Mouse (Mus musculus): ENCODE measurements around the gene Flvcr2. TPM values are rescaled to one million over a fixed set of nuclear protein-coding genes. Genes with fewer than 3 reads are reported as not detected.

The Flvcr2 gene
- polyA plus RNA-seq, 1 experiment from 2014 or later = 3.3 TPM

GRCm38 (mm10) chr12:85728181-85728580 is 18.2 kb upstream of the Flvcr2 start:
- H3K9ac ChIP-seq (replicated peaks; ENCODE audit: low read depth, low read length) = no peak overlapping the region
- H3K9me3 ChIP-seq (ENCODE audit: control insufficient read depth, low read length) = no peaks in the 10 kb centered on the region
- H3K27me3 ChIP-seq (ENCODE audit: control insufficient read depth, insufficient read depth, low read length) = no peaks in the 10 kb centered on the region
- ATAC-seq (ENCODE audit: low read depth) = no peak
- no peak overlapping the region for H3K27ac ChIP-seq (ENCODE audit: low read depth, low read length)
- 80% methylated on average over 7 of the region's 7 CpGs for WGBS
- H3K4me2 ChIP-seq (ENCODE audit: low read depth, low read length) = no peak overlapping the region
- H3K36me3 ChIP-seq (ENCODE audit: control insufficient read depth, insufficient read depth, low read length) = no peaks in the 10 kb centered on the region
- no peak overlapping the region for H3K4me3 ChIP-seq (ENCODE audit: low read depth, low read length)
- no peaks in the 10 kb centered on the region for H3K4me1 ChIP-seq (ENCODE audit: control insufficient read depth, insufficient read depth, low read length)

- no peaks in the 10 kb centered on the region for H3K9me3 ChIP-seq (ENCODE audit: control insufficient read depth, low read length)
- no peak overlapping the region for H3K27ac ChIP-seq (ENCODE audit: low read depth, low read length)
- H3K27me3 ChIP-seq (ENCODE audit: control insufficient read depth, insufficient read depth, low read length) = no peaks in the 10 kb centered on the region
- WGBS = 39% methylated on average over 17 of the region's 17 CpGs
- H3K9ac ChIP-seq (replicated peaks; ENCODE audit: low read depth, low read length) = no peak overlapping the region
- H3K4me1 ChIP-seq (ENCODE audit: control insufficient read depth, insufficient read depth, low read length) = no peaks in the 10 kb centered on the region
- H3K4me3 ChIP-seq (ENCODE audit: low read depth, low read length) = no peak overlapping the region
- no peak overlapping the region for H3K4me2 ChIP-seq (ENCODE audit: low read depth, low read length)
- ATAC-seq (ENCODE audit: low read depth) = no peak
- H3K36me3 ChIP-seq (ENCODE audit: control insufficient read depth, insufficient read depth, low read length) = no peaks in the 10 kb centered on the region
Measured at GRCm38 (mm10) chr12:85729022-85729944, 17.1 kb upstream of the Flvcr2 start.

GRCm38 (mm10) chr12:85729945-85730290 is 16.4 kb upstream of the Flvcr2 start:
- WGBS = 62% methylated on average over 6 of the region's 6 CpGs
- Histone ChIP-seq H3K36me3 (ENCODE audit: control insufficient read depth, insufficient read depth, low read length) (no peaks in the 10 kb centered on the region), H3K4me1 (ENCODE audit: control insufficient read depth, insufficient read depth, low read length) (no peaks in the 10 kb centered on the region), H3K27me3 (ENCODE audit: control insufficient read depth, insufficient read depth, low read length) (no peaks in the 10 kb centered on the region), H3K9ac (replicated peaks; ENCODE audit: low read depth, low read length) (no peak overlapping the region), H3K4me3 (ENCODE audit: low read depth, low read length) (no peak overlapping the region), H3K4me2 (ENCODE audit: low read depth, low read length) (no peak overlapping the region), H3K9me3 (ENCODE audit: control insufficient read depth, low read length) (no peaks in the 10 kb centered on the region), H3K27ac (ENCODE audit: low read depth, low read length) (no peak overlapping the region)
- ATAC-seq (ENCODE audit: low read depth) = no peak

GRCm38 (mm10) chr12:85736203-85736602 is 10.1 kb upstream of the Flvcr2 start:
- H3K4me2 ChIP-seq (ENCODE audit: low read depth, low read length) = no peak overlapping the region
- H3K9me3 ChIP-seq (ENCODE audit: control insufficient read depth, low read length) = no peaks in the 10 kb centered on the region
- ATAC-seq (ENCODE audit: low read depth) = no peak
- H3K27me3 ChIP-seq (ENCODE audit: control insufficient read depth, insufficient read depth, low read length) = no peaks in the 10 kb centered on the region
- no peak overlapping the region for H3K27ac ChIP-seq (ENCODE audit: low read depth, low read length)
- H3K9ac ChIP-seq (replicated peaks; ENCODE audit: low read depth, low read length) = no peak overlapping the region
- no peak overlapping the region for H3K4me3 ChIP-seq (ENCODE audit: low read depth, low read length)
- H3K4me1 ChIP-seq (ENCODE audit: control insufficient read depth, insufficient read depth, low read length) = no peaks in the 10 kb centered on the region
- WGBS = 88% methylated on average over 2 of the region's 2 CpGs
- no peaks in the 10 kb centered on the region for H3K36me3 ChIP-seq (ENCODE audit: control insufficient read depth, insufficient read depth, low read length)

- Histone ChIP-seq H3K4me3 (ENCODE audit: low read depth, low read length) (no peak overlapping the region), H3K4me1 (ENCODE audit: control insufficient read depth, insufficient read depth, low read length) (no peaks in the 10 kb centered on the region), H3K27me3 (ENCODE audit: control insufficient read depth, insufficient read depth, low read length) (no peaks in the 10 kb centered on the region), H3K36me3 (ENCODE audit: control insufficient read depth, insufficient read depth, low read length) (no peaks in the 10 kb centered on the region), H3K4me2 (ENCODE audit: low read depth, low read length) (no peak overlapping the region), H3K9ac (replicated peaks; ENCODE audit: low read depth, low read length) (no peak overlapping the region), H3K9me3 (ENCODE audit: control insufficient read depth, low read length) (no peaks in the 10 kb centered on the region), H3K27ac (ENCODE audit: low read depth, low read length) (no peak overlapping the region)
- no peak for ATAC-seq (ENCODE audit: low read depth)
- 84% methylated on average over 3 of the region's 3 CpGs for WGBS
Measured at GRCm38 (mm10) chr12:85736960-85737359, 9.4 kb upstream of the Flvcr2 start.

- WGBS = 21% methylated on average over 21 of the region's 21 CpGs
- Histone ChIP-seq H3K27me3 (ENCODE audit: control insufficient read depth, insufficient read depth, low read length) (no peaks in the 10 kb centered on the region), H3K4me2 (ENCODE audit: low read depth, low read length) (peak overlapping the region; percentile 84), H3K27ac (ENCODE audit: low read depth, low read length) (no peak overlapping the region), H3K4me1 (ENCODE audit: control insufficient read depth, insufficient read depth, low read length) (no peaks in the 10 kb centered on the region), H3K9ac (replicated peaks; ENCODE audit: low read depth, low read length) (no peak overlapping the region), H3K4me3 (ENCODE audit: low read depth, low read length) (peak overlapping the region; percentile 33), H3K9me3 (ENCODE audit: control insufficient read depth, low read length) (no peaks in the 10 kb centered on the region), H3K36me3 (ENCODE audit: control insufficient read depth, insufficient read depth, low read length) (no peaks in the 10 kb centered on the region)
- ATAC-seq (ENCODE audit: low read depth) = 0 out of 2 replicates have a peak, but pooled peaks have one; percentile 9
Measured at GRCm38 (mm10) chr12:85746696-85747219, 419 bp downstream of the Flvcr2 start.

GRCm38 (mm10) chr12:85747343-85747742 is 1.0 kb downstream of the Flvcr2 start:
- Histone ChIP-seq H3K4me2 (ENCODE audit: low read depth, low read length) (no peak overlapping the region; the same call in 1 of the 2 replicates), H3K9me3 (ENCODE audit: control insufficient read depth, low read length) (no peaks in the 10 kb centered on the region), H3K4me1 (ENCODE audit: control insufficient read depth, insufficient read depth, low read length) (no peaks in the 10 kb centered on the region), H3K4me3 (ENCODE audit: low read depth, low read length) (no peak overlapping the region), H3K27ac (ENCODE audit: low read depth, low read length) (no peak overlapping the region), H3K36me3 (ENCODE audit: control insufficient read depth, insufficient read depth, low read length) (no peaks in the 10 kb centered on the region), H3K27me3 (ENCODE audit: control insufficient read depth, insufficient read depth, low read length) (no peaks in the 10 kb centered on the region), H3K9ac (replicated peaks; ENCODE audit: low read depth, low read length) (no peak overlapping the region)
- ATAC-seq (ENCODE audit: low read depth) = no peak
- 86% methylated on average over 10 of the region's 10 CpGs for WGBS

- 89% methylated on average over 9 of the region's 9 CpGs for WGBS
- H3K4me1 ChIP-seq (ENCODE audit: control insufficient read depth, insufficient read depth, low read length) = no peaks in the 10 kb centered on the region
- H3K9ac ChIP-seq (replicated peaks; ENCODE audit: low read depth, low read length) = no peak overlapping the region
- no peaks in the 10 kb centered on the region for H3K27me3 ChIP-seq (ENCODE audit: control insufficient read depth, insufficient read depth, low read length)
- no peak for ATAC-seq (ENCODE audit: low read depth)
- H3K4me2 ChIP-seq (ENCODE audit: low read depth, low read length) = no peak overlapping the region
- H3K27ac ChIP-seq (ENCODE audit: low read depth, low read length) = no peak overlapping the region
- no peaks in the 10 kb centered on the region for H3K9me3 ChIP-seq (ENCODE audit: control insufficient read depth, low read length)
- H3K36me3 ChIP-seq (ENCODE audit: control insufficient read depth, insufficient read depth, low read length) = no peaks in the 10 kb centered on the region
- no peak overlapping the region for H3K4me3 ChIP-seq (ENCODE audit: low read depth, low read length)
Measured at GRCm38 (mm10) chr12:85749861-85750260, 3.5 kb downstream of the Flvcr2 start.

- H3K36me3 ChIP-seq (ENCODE audit: control insufficient read depth, insufficient read depth, low read length) = no peaks in the 10 kb centered on the region
- no peaks in the 10 kb centered on the region for H3K9me3 ChIP-seq (ENCODE audit: control insufficient read depth, low read length)
- no peaks in the 10 kb centered on the region for H3K27me3 ChIP-seq (ENCODE audit: control insufficient read depth, insufficient read depth, low read length)
- H3K4me2 ChIP-seq (ENCODE audit: low read depth, low read length) = no peak overlapping the region
- H3K4me1 ChIP-seq (ENCODE audit: control insufficient read depth, insufficient read depth, low read length) = no peaks in the 10 kb centered on the region
- WGBS = 91% methylated on average over 6 of the region's 6 CpGs
- H3K4me3 ChIP-seq (ENCODE audit: low read depth, low read length) = no peak overlapping the region
- H3K9ac ChIP-seq (replicated peaks; ENCODE audit: low read depth, low read length) = no peak overlapping the region
- H3K27ac ChIP-seq (ENCODE audit: low read depth, low read length) = no peak overlapping the region
- ATAC-seq (ENCODE audit: low read depth) = no peak
Measured at GRCm38 (mm10) chr12:85752116-85752515, 5.8 kb downstream of the Flvcr2 start.
